Mouse (Mus musculus) intestine, postnatal 0 days (tissue): Measurements from ENCODE around the gene D630003M21Rik. TPM values are rescaled to one million over a fixed set of nuclear protein-coding genes. Genes with fewer than 3 reads are reported as not detected.
A peak's percentile ranks its signal among the peaks of the same experiment; 100 is the strongest.

Source experiments
- ATAC-seq: fragments of 200-750 bp; cut with Nextera tagmentation; 2 replicates; pipeline ENCODE4 v1.8.0; 2017; ENCODE audit warnings: mild to moderate bottlenecking, moderate TSS enrichment, moderate library complexity
- H3K27ac ChIP-seq: fragments of 300-500 bp; sonication (generic); 2 replicates; pipeline ENCODE4 v1.5.1; 2014; ENCODE audit warnings: mild to moderate bottlenecking, low read depth, low read length, moderate library complexity
- H3K27me3 ChIP-seq: fragments of 300-500 bp; sonication (generic); replicated peaks from 2 replicates; pipeline ENCODE4 v1.6.1; 2014; ENCODE audit warnings: low read length, mixed read lengths; ENCODE audit not compliant: control insufficient read depth, insufficient read depth
- H3K36me3 ChIP-seq: fragments of 300-500 bp; sonication (generic); 2 replicates; pipeline ENCODE4 v1.6.1; 2014; ENCODE audit warnings: mild to moderate bottlenecking, moderate library complexity; ENCODE audit not compliant: control insufficient read depth, insufficient read depth
- H3K4me1 ChIP-seq: fragments of 300-500 bp; sonication (generic); replicated peaks from 2 replicates; pipeline ENCODE4 v1.6.1; 2014; ENCODE audit warnings: antibody characterized with exemption, low read length, mixed read lengths; ENCODE audit not compliant: control insufficient read depth, insufficient read depth
- H3K4me2 ChIP-seq: fragments of 300-500 bp; sonication (generic); replicated peaks from 2 replicates; pipeline ENCODE4 v1.6.1; 2014; ENCODE audit warnings: low read depth, mild to moderate bottlenecking, moderate library complexity
- H3K4me3 ChIP-seq: fragments of 300-500 bp; sonication (generic); 2 replicates; pipeline ENCODE4 v1.5.1; 2014; ENCODE audit warnings: low read depth, low read length
- H3K9ac ChIP-seq: fragments of 300-500 bp; sonication (generic); 2 replicates; pipeline ENCODE4 v1.6.1; 2014; ENCODE audit warnings: mild to moderate bottlenecking, low read depth, low read length
- H3K9me3 ChIP-seq: fragments of 300-500 bp; sonication (generic); 2 replicates; pipeline ENCODE4 v1.6.1; 2016; ENCODE audit warnings: mixed run types; ENCODE audit not compliant: control insufficient read depth
- CTCF ChIP-seq: sonication (generic); IDR thresholded peaks from 2 replicates; pipeline ENCODE4 v1.5.1; 2016; ENCODE audit warnings: low read depth, mild to moderate bottlenecking, control low read depth, antibody characterized with exemption, moderate library complexity
- WGBS: fragments of 180-500 bp; shearing (Covaris S2); extraction: QIAGEN DNeasy Blood & Tissue Kit; methylation state at CpG from one replicate; pipeline ENCODE4 v1.1.7; 2014; 5-methylcytosine and 5-hydroxymethylcytosine counted together
- polyA plus RNA-seq: library from polyadenylated mRNA; unstranded; fragments of >200 nt; fragmentation: Nextera tagmentation; extraction: Ambion mirVana; gene quantifications from 2 replicates; pipeline ENCODE4 v1.2.1, GENCODE M21; 2015

The D630003M21Rik gene
- polyA plus RNA-seq, 1 experiment from 2014 or later = 0.76 TPM

GRCm38 (mm10) chr2:158168741-158169211 lies 60.2 kb downstream of the D630003M21Rik start:
- Histone ChIP-seq H3K9me3 (no peaks in the 10 kb centered on the region), H3K4me3 (no peak overlapping the region), H3K9ac (no peak overlapping the region), H3K36me3 (no peaks in the 10 kb centered on the region), H3K4me2 (no peak overlapping the region), H3K27me3 (no peaks in the 10 kb centered on the region), H3K4me1 (0 out of 2 replicates have a peak, but pooled peaks cover 10% of the 10 kb centered on the region), H3K27ac (no peak overlapping the region)
- TF ChIP-seq CTCF = no peak
- 52% methylated on average over 8 of the region's 8 CpGs for WGBS
- no peak for ATAC-seq

- Histone ChIP-seq H3K36me3 (no peaks in the 10 kb centered on the region), H3K9ac (no peak overlapping the region), H3K4me2 (no peak overlapping the region), H3K4me1 (0 out of 2 replicates have a peak, but pooled peaks cover 13% of the 10 kb centered on the region), H3K9me3 (no peaks in the 10 kb centered on the region), H3K27ac (no peak overlapping the region), H3K27me3 (no peaks in the 10 kb centered on the region), H3K4me3 (no peak overlapping the region)
- TF ChIP-seq CTCF = no peak
- no peak for ATAC-seq
- WGBS = 60% methylated on average over 9 of the region's 9 CpGs
Measured at GRCm38 (mm10) chr2:158167496-158168205, 61.4 kb downstream of the D630003M21Rik start.

- WGBS = 62% methylated on average over 7 of the region's 7 CpGs
- H3K27ac ChIP-seq = peak overlapping the region; percentile 54; the same call in 1 of the 2 replicates
- no peak overlapping the region for H3K4me3 ChIP-seq
- no peak overlapping the region for H3K9ac ChIP-seq
- H3K36me3 ChIP-seq = no peaks in the 10 kb centered on the region
- ATAC-seq = peak; percentile 56
- H3K27me3 ChIP-seq = no peaks in the 10 kb centered on the region
- 0 out of 2 replicates have a peak, but pooled peaks cover 13% of the 10 kb centered on the region for H3K4me1 ChIP-seq
- TF ChIP-seq CTCF = no peak
- H3K4me2 ChIP-seq = peak overlapping the region; percentile 2; the same call in 1 of the 2 replicates
- H3K9me3 ChIP-seq = no peaks in the 10 kb centered on the region
Measured at GRCm38 (mm10) chr2:158166628-158167027, 62.4 kb downstream of the D630003M21Rik start.

- no peak overlapping the region for H3K4me3 ChIP-seq
- 79% methylated on average over 4 of the region's 4 CpGs for WGBS
- no peaks in the 10 kb centered on the region for H3K9me3 ChIP-seq
- ATAC-seq = no peak
- H3K4me1 ChIP-seq = 0 out of 2 replicates have a peak, but pooled peaks cover 13% of the 10 kb centered on the region
- no peak for TF ChIP-seq CTCF
- no peak overlapping the region for H3K9ac ChIP-seq
- H3K27me3 ChIP-seq = no peaks in the 10 kb centered on the region
- no peak overlapping the region for H3K4me2 ChIP-seq
- no peaks in the 10 kb centered on the region for H3K36me3 ChIP-seq
- H3K27ac ChIP-seq = no peak overlapping the region
Measured at GRCm38 (mm10) chr2:158165776-158166175, 63.2 kb downstream of the D630003M21Rik start.

- 53% methylated on average over 6 of the region's 6 CpGs for WGBS
- H3K9me3 ChIP-seq = no peaks in the 10 kb centered on the region
- no peaks in the 10 kb centered on the region for H3K36me3 ChIP-seq
- H3K4me3 ChIP-seq = no peak overlapping the region
- H3K4me1 ChIP-seq = 0 out of 2 replicates have a peak, but pooled peaks cover 23% of the 10 kb centered on the region
- H3K9ac ChIP-seq = no peak overlapping the region
- no peak for TF ChIP-seq CTCF
- no peaks in the 10 kb centered on the region for H3K27me3 ChIP-seq
- no peak overlapping the region for H3K4me2 ChIP-seq
- no peak for ATAC-seq
- no peak overlapping the region for H3K27ac ChIP-seq
Measured at GRCm38 (mm10) chr2:158163034-158163433, 66.0 kb downstream of the D630003M21Rik start.

- H3K9me3 ChIP-seq = no peaks in the 10 kb centered on the region
- 0 out of 2 replicates have a peak, but pooled peaks cover 17% of the 10 kb centered on the region for H3K4me1 ChIP-seq
- H3K27me3 ChIP-seq = no peaks in the 10 kb centered on the region
- no peak for ATAC-seq
- H3K4me2 ChIP-seq = no peak overlapping the region
- H3K9ac ChIP-seq = no peak overlapping the region
- H3K4me3 ChIP-seq = no peak overlapping the region
- WGBS = 69% methylated on average over 6 of the region's 6 CpGs
- H3K27ac ChIP-seq = no peak overlapping the region
- no peaks in the 10 kb centered on the region for H3K36me3 ChIP-seq
- TF ChIP-seq CTCF = no peak
Measured at GRCm38 (mm10) chr2:158161761-158162160, 67.3 kb downstream of the D630003M21Rik start.
